Mouse (Mus musculus) MEL (cell line): Measurements from ENCODE around the gene Cux1. TPM values are rescaled to one million over a fixed set of nuclear protein-coding genes. Genes with fewer than 3 reads are reported as not detected.

Experiments
- DNase-seq: peaks from one replicate; pipeline ENCODE4 v3.0.0; 2011; ENCODE audit warnings: low read depth, low spot score
- H3K27ac ChIP-seq: 2 replicates; pipeline ENCODE4 v1.5.1; 2012; ENCODE audit warnings: low read depth, mild to moderate bottlenecking, control low read depth, low read length, moderate library complexity; ENCODE audit not compliant: control insufficient read depth
- H3K27me3 ChIP-seq, 2 experiments: fragments of 150-350 bp in 1 of 2; sonication (generic) in 1 of 2; 2 replicates each; pipeline ENCODE4 v1.6.1; 2012; ENCODE audit warnings: low read length in 2 of 2, mild to moderate bottlenecking in 2 of 2, improper control_type of control experiment in 1 of 2, moderate library complexity in 1 of 2; ENCODE audit not compliant: insufficient read depth in 2 of 2, control insufficient read depth in 1 of 2
- H3K36me3 ChIP-seq, 2 experiments: 2 replicates each; pipeline ENCODE4 v1.6.1; 2012 to 2014; ENCODE audit warnings: low read length in 2 of 2, improper control_type of control experiment in 1 of 2, inconsistent platforms in 1 of 2, mild to moderate bottlenecking in 1 of 2; ENCODE audit not compliant: insufficient read depth in 2 of 2, control insufficient read depth in 1 of 2
- H3K4me1 ChIP-seq, 2 experiments: fragments of 150-350 bp in 1 of 2; sonication (generic) in 1 of 2; 2 replicates each; pipeline ENCODE4 v1.6.1; 2012; ENCODE audit warnings: low read length in 2 of 2, improper control_type of control experiment in 1 of 2, mild to moderate bottlenecking in 1 of 2; ENCODE audit not compliant: insufficient read depth in 2 of 2, control insufficient read depth in 1 of 2
- H3K4me3 ChIP-seq, 2 experiments: fragments of 150-350 bp in 1 of 2; sonication (generic) in 1 of 2; 2 replicates each; pipeline ENCODE4 v1.5.1; 2012; ENCODE audit warnings: low read depth in 2 of 2, low read length in 2 of 2, mild to moderate bottlenecking in 2 of 2, moderate library complexity in 2 of 2, control low read depth in 1 of 2, improper control_type of control experiment in 1 of 2; ENCODE audit not compliant: control insufficient read depth in 1 of 2, insufficient read depth in 1 of 2
- H3K79me2 ChIP-seq: 2 replicates; pipeline ENCODE4 v1.6.1; 2012; ENCODE audit warnings: mild to moderate bottlenecking, low read length, moderate library complexity; ENCODE audit not compliant: control insufficient read depth, poor library complexity, insufficient read depth
- H3K9ac ChIP-seq: 2 replicates; pipeline ENCODE4 v1.6.1; 2012; ENCODE audit warnings: low read depth, mild to moderate bottlenecking, control low read depth, low read length, moderate library complexity; ENCODE audit not compliant: control insufficient read depth, poor library complexity, severe bottlenecking
- H3K9me3 ChIP-seq: fragments of 150-350 bp; sonication (generic); replicated peaks from 2 replicates; pipeline ENCODE4 v1.6.1; 2012; ENCODE audit warnings: mild to moderate bottlenecking, low read length, improper control_type of control experiment, moderate library complexity; ENCODE audit not compliant: insufficient read depth
- BHLHE40 ChIP-seq: IDR thresholded peaks from 2 replicates; pipeline ENCODE4 v1.6.1; 2012; ENCODE audit warnings: low read depth, mild to moderate bottlenecking, inconsistent platforms, low read length, improper control_type of control experiment, borderline replicate concordance
- CHD1 ChIP-seq: IDR thresholded peaks from 2 replicates; pipeline ENCODE4 v1.6.1; 2012; ENCODE audit warnings: low read depth, mild to moderate bottlenecking, inconsistent platforms, low read length, improper control_type of control experiment
- CTCF ChIP-seq, 3 experiments: IDR thresholded peaks in 2 of 3; conservative IDR thresholded peaks in 1 of 3; 2 replicates each; pipeline ENCODE4 v1.5.1; 2011 to 2012; ENCODE audit warnings: low read length in 3 of 3, low read depth in 2 of 3, mild to moderate bottlenecking in 2 of 3, improper control_type of control experiment in 1 of 3, inconsistent platforms in 1 of 3, mixed read lengths in 1 of 3, moderate library complexity in 1 of 3; ENCODE audit not compliant: control insufficient read depth in 1 of 3, insufficient read depth in 1 of 3, poor library complexity in 1 of 3, severe bottlenecking in 1 of 3
- E2F4 ChIP-seq: IDR thresholded peaks from 2 replicates; pipeline ENCODE4 v1.6.1; 2011; ENCODE audit warnings: low read depth, low read length, improper control_type of control experiment, borderline replicate concordance
- ELF1 ChIP-seq: IDR thresholded peaks from 2 replicates; pipeline ENCODE4 v1.6.1; 2014; ENCODE audit warnings: low read depth, mild to moderate bottlenecking, inconsistent platforms, low read length, improper control_type of control experiment, moderate library complexity
- EP300 ChIP-seq, 2 experiments: IDR thresholded peaks; 2 replicates each; pipeline ENCODE4 v1.6.1; 2011; ENCODE audit warnings: improper control_type of control experiment in 2 of 2, low read length in 2 of 2, low read depth in 1 of 2, mild to moderate bottlenecking in 1 of 2
- ETS1 ChIP-seq: IDR thresholded peaks from 2 replicates; pipeline ENCODE4 v1.6.1; 2012; ENCODE audit warnings: low read depth, mild to moderate bottlenecking, inconsistent platforms, low read length, improper control_type of control experiment, moderate library complexity
- GABPA ChIP-seq: IDR thresholded peaks from 2 replicates; pipeline ENCODE4 v1.6.1; 2012; ENCODE audit warnings: low read depth, mild to moderate bottlenecking, inconsistent platforms, low read length, improper control_type of control experiment, moderate library complexity
- GATA1 ChIP-seq: IDR thresholded peaks from 2 replicates; pipeline ENCODE4 v1.6.1; 2011; ENCODE audit warnings: low read depth, low read length, improper control_type of control experiment
- HCFC1 ChIP-seq: IDR thresholded peaks from 2 replicates; pipeline ENCODE4 v1.6.1; 2012; ENCODE audit warnings: low read depth, mild to moderate bottlenecking, inconsistent platforms, low read length, improper control_type of control experiment, moderate library complexity
- JUND ChIP-seq: IDR thresholded peaks from 2 replicates; pipeline ENCODE4 v1.6.1; 2011; ENCODE audit warnings: low read depth, mild to moderate bottlenecking, improper control_type of control experiment, low read length
- KAT2A ChIP-seq: conservative IDR thresholded peaks from 2 replicates; pipeline ENCODE4 v1.6.1; 2012; ENCODE audit warnings: low read depth, low read length, improper control_type of control experiment, inconsistent platforms
- MAX ChIP-seq: IDR thresholded peaks from 2 replicates; pipeline ENCODE4 v1.6.1; 2011; ENCODE audit warnings: low read length, improper control_type of control experiment
- MEF2A ChIP-seq: IDR thresholded peaks from 2 replicates; pipeline ENCODE4 v1.6.1; 2014; ENCODE audit warnings: low read depth, mild to moderate bottlenecking, inconsistent platforms, low read length, improper control_type of control experiment; ENCODE audit not compliant: poor library complexity, insufficient replicate concordance, severe bottlenecking; ENCODE audit errors: extremely low read depth
- MXI1 ChIP-seq: IDR thresholded peaks from 2 replicates; pipeline ENCODE4 v1.6.1; 2011; ENCODE audit warnings: mild to moderate bottlenecking, low read depth, low read length, improper control_type of control experiment
- MYB ChIP-seq: IDR thresholded peaks from 2 replicates; pipeline ENCODE4 v1.6.1; 2011; ENCODE audit warnings: mild to moderate bottlenecking, low read depth, low read length, improper control_type of control experiment
- MYC ChIP-seq: IDR thresholded peaks from 2 replicates; pipeline ENCODE4 v1.6.1; 2011; ENCODE audit warnings: low read depth, mild to moderate bottlenecking, low read length, improper control_type of control experiment, moderate library complexity
- NELFE ChIP-seq: IDR thresholded peaks from 2 replicates; pipeline ENCODE4 v1.6.1; 2011; ENCODE audit warnings: low read depth, low read length, improper control_type of control experiment
- NRF1 ChIP-seq: IDR thresholded peaks from 2 replicates; pipeline ENCODE4 v1.6.1; 2014; ENCODE audit warnings: low read depth, mild to moderate bottlenecking, inconsistent platforms, low read length, improper control_type of control experiment, moderate library complexity; ENCODE audit not compliant: poor library complexity, insufficient read depth, severe bottlenecking
- POLR2A ChIP-seq, 2 experiments: IDR thresholded peaks; 2 replicates each; pipeline ENCODE4 v1.6.1; 2011 to 2012; ENCODE audit warnings: low read length in 2 of 2, mild to moderate bottlenecking in 2 of 2, control low read depth in 1 of 2, improper control_type of control experiment in 1 of 2, low read depth in 1 of 2, moderate library complexity in 1 of 2; ENCODE audit not compliant: control insufficient read depth in 1 of 2, insufficient read depth in 1 of 2, poor library complexity in 1 of 2
- POLR2AphosphoS2 ChIP-seq: IDR thresholded peaks from 2 replicates; pipeline ENCODE4 v1.6.1; 2011; ENCODE audit warnings: low read length, improper control_type of control experiment
- SMC3 ChIP-seq: IDR thresholded peaks from 2 replicates; pipeline ENCODE4 v1.6.1; 2011; ENCODE audit warnings: low read depth, low read length, improper control_type of control experiment
- TBP ChIP-seq: IDR thresholded peaks from 2 replicates; pipeline ENCODE4 v1.8.0; 2011; ENCODE audit warnings: low read depth, low read length, improper control_type of control experiment
- TCF12 ChIP-seq: IDR thresholded peaks from 2 replicates; pipeline ENCODE4 v1.6.1; 2014; ENCODE audit warnings: low read depth, mild to moderate bottlenecking, inconsistent platforms, low read length, improper control_type of control experiment, moderate library complexity
- UBTF ChIP-seq: IDR thresholded peaks from 2 replicates; pipeline ENCODE4 v1.6.1; 2012; ENCODE audit warnings: low read depth, mild to moderate bottlenecking, inconsistent platforms, low read length, improper control_type of control experiment, moderate library complexity, borderline replicate concordance; ENCODE audit not compliant: insufficient read depth
- USF1 ChIP-seq: IDR thresholded peaks from 2 replicates; pipeline ENCODE4 v1.6.1; 2014; ENCODE audit warnings: low read depth, mild to moderate bottlenecking, inconsistent platforms, low read length, improper control_type of control experiment, moderate library complexity
- ZKSCAN1 ChIP-seq: IDR thresholded peaks from 2 replicates; pipeline ENCODE4 v1.6.1; 2012; ENCODE audit warnings: low read depth, mild to moderate bottlenecking, inconsistent platforms, low read length, improper control_type of control experiment, moderate library complexity
- polyA plus RNA-seq, 2 experiments: library from polyadenylated mRNA; stranded (reverse) in 1 of 2; unstranded in 1 of 2; fragments of >175 nt in 1 of 2; fragments of >200 nt in 1 of 2; gene quantifications; 2 replicates each; pipeline versions ENCODE4 v1.2.1 to v1.2.4; 2012; ENCODE audit warnings: low replicate concordance in 2 of 2, low read depth in 1 of 2; ENCODE audit not compliant: insufficient read length in 2 of 2, insufficient read depth in 1 of 2, missing spikeins in 1 of 2
- total RNA-seq: library from RNA; depleted of rRNA; stranded (reverse); fragments of 300-350 nt; gene quantifications from 2 replicates; pipeline ENCODE4 v1.2.3, GENCODE M21; 2012

Gene Cux1
- total and polyA plus RNA-seq, 3 experiments = 71.1 to 104 TPM; not detected in 1

DNA sequence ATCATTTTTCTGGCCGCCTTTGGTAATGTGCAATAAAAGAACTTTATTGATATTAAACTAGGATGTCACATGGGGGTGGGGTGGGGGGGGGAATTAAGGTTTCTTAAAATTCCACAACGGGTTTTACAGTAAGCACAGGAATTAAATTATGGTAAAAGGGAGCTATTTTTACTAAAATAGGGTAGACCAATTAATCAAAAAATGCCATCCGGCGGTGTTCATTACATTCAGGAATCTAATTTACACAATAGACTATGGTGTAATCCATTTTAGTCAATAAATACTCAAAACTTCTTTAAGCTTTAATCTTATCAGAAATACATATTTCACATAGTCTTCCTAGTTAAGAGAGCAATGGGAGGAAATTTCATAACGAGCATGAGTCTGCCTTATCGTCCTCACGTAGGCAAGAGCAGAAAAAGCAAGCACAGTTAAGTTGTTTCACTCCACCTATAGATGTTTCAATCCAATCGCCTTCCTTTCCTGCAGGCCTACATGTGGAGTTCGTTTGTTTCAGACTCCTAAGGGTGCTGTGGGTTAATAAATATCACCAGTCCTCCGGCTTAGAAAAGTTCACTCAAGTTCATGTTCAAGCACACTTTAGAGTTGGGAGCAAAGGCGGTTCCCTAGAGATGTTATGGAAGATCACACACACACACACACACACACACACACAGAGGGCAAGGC, 2.5 kb downstream of the Cux1 start (continued):
- no peak for TF ChIP-seq NRF1
- TF ChIP-seq CHD1 = 0 out of 2 replicates have a peak, but pooled peaks have one; percentile 83
- no peak for TF ChIP-seq KAT2A
- TF ChIP-seq UBTF = no peak
- peak; percentile 43 to 57; a peak in 2 of 4 replicates for TF ChIP-seq EP300 (IDR thresholded peaks at IDR 0.05; ENCODE audit: low read depth in 1 of 2, low read length in 2 of 2)
- peak; percentile 57; the same call in 1 of the 2 replicates for TF ChIP-seq POLR2AphosphoS2
- TF ChIP-seq TBP = peak; percentile 78
- peak; percentile 65 for TF ChIP-seq GATA1
- TF ChIP-seq E2F4 = no peak
- 0 out of 2 replicates have a peak, but pooled peaks have one; percentile 15 for TF ChIP-seq HCFC1
- 0 out of 2 replicates have a peak, but pooled peaks have one; percentile 28 for TF ChIP-seq ETS1
- no peak for TF ChIP-seq ZKSCAN1
- no peak for TF ChIP-seq GABPA
- TF ChIP-seq CTCF (IDR thresholded peaks at IDR 0.05 in 2 of 3, conservative IDR thresholded peaks at IDR 0.05 in 1 of 3; ENCODE audit: control insufficient read depth in 1 of 3, insufficient read depth in 1 of 3, low read depth in 2 of 3, low read length in 3 of 3, poor library complexity in 1 of 3, severe bottlenecking in 1 of 3) = no peak
- no peak for TF ChIP-seq MAX
- peak; percentile 70 for TF ChIP-seq MYC
- no peak for TF ChIP-seq BHLHE40
- TF ChIP-seq MYB = no peak
- no peak for TF ChIP-seq JUND
- TF ChIP-seq SMC3 = 0 out of 2 replicates have a peak, but pooled peaks have one; percentile 20

DNA sequence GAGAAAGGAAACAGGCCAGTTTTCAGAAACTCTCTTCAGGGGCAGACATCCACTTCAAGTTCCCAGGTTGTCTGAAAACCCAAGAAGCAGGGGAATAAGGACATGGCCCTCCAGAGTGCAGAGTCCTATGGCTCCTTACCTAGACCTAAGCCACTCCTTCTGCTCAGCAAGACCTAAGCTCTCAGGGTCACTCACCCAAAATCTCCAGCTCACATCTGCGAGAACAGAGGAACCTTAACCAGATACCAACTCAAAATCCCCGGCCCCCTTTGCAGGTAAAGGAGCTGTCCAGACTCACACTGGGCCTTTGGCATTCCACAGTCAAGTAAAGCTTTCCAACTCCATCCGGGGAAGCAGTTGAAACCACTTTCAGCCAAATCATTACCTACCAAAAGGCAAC, 3.3 kb downstream of the Cux1 start:
- Histone ChIP-seq H3K4me1 (peaks cover 21 to 24% of the 10 kb centered on the region in 2 experiments), H3K27ac (peak overlapping the region; percentile 16), H3K9ac (peak overlapping the region; percentile 40), H3K9me3 (no peaks in the 10 kb centered on the region), H3K79me2 (peaks cover 86% of the 10 kb centered on the region), H3K4me3 (peak overlapping the region; percentile 41 to 99), H3K36me3 (peaks cover 10 to 47% of the 10 kb centered on the region in 2 experiments), H3K27me3 (no peaks in the 10 kb centered on the region)
- TF ChIP-seq CTCF (IDR thresholded peaks at IDR 0.05 in 2 of 3, conservative IDR thresholded peaks at IDR 0.05 in 1 of 3; ENCODE audit: control insufficient read depth in 1 of 3, insufficient read depth in 1 of 3, low read depth in 2 of 3, low read length in 3 of 3, poor library complexity in 1 of 3, severe bottlenecking in 1 of 3) = no peak
- TF ChIP-seq POLR2A (IDR thresholded peaks at IDR 0.05; ENCODE audit: control insufficient read depth in 1 of 2, insufficient read depth in 1 of 2, low read depth in 1 of 2, low read length in 2 of 2, poor library complexity in 1 of 2) = no peak
- no peak for TF ChIP-seq CHD1
- no peak for TF ChIP-seq MEF2A
- no peak for TF ChIP-seq NELFE
- TF ChIP-seq MXI1 = no peak; the same call in 1 of the 2 replicates
- TF ChIP-seq JUND = no peak
- no peak for TF ChIP-seq MYB
- no peak for TF ChIP-seq E2F4
- TF ChIP-seq USF1 = no peak
- TF ChIP-seq BHLHE40 = no peak
- TF ChIP-seq TCF12 = no peak
- TF ChIP-seq ELF1 = no peak
- peak; percentile 53 for DNase-seq
